Mouse (Mus musculus) lung, embryonic 14.5 days (tissue): ENCODE data around the gene Bax. TPM values are rescaled to one million over a fixed set of nuclear protein-coding genes. Genes with fewer than 3 reads are reported as not detected.

Source experiments
- ATAC-seq: fragments of 200-750 bp; cut with Nextera tagmentation; 2 replicates; pipeline ENCODE4 v1.8.0; 2017; ENCODE audit warnings: mild to moderate bottlenecking, moderate TSS enrichment, moderate library complexity; ENCODE audit not compliant: insufficient read depth
- DNase-seq: peaks from one replicate; pipeline ENCODE4 v3.0.0-alpha.2; 2015
- H3K27ac ChIP-seq: fragments of 300-500 bp; sonication (generic); 2 replicates; pipeline ENCODE4 v1.5.1; 2014; ENCODE audit warnings: low read depth, mild to moderate bottlenecking, moderate library complexity
- H3K27me3 ChIP-seq: fragments of 300-500 bp; sonication (generic); 2 replicates; pipeline ENCODE4 v1.6.1; 2014; ENCODE audit warnings: low read length, control low read depth; ENCODE audit not compliant: insufficient read depth
- H3K36me3 ChIP-seq: fragments of 300-500 bp; sonication (generic); 2 replicates; pipeline ENCODE4 v1.6.1; 2014; ENCODE audit warnings: control low read depth; ENCODE audit not compliant: insufficient read depth
- H3K4me1 ChIP-seq: fragments of 300-500 bp; sonication (generic); 2 replicates; pipeline ENCODE4 v1.6.1; 2014; ENCODE audit warnings: antibody characterized with exemption, control low read depth; ENCODE audit not compliant: insufficient read depth
- H3K4me2 ChIP-seq: fragments of 300-500 bp; sonication (generic); 2 replicates; pipeline ENCODE4 v1.6.1; 2014; ENCODE audit warnings: mild to moderate bottlenecking
- H3K4me3 ChIP-seq: fragments of 300-500 bp; sonication (generic); 2 replicates; pipeline ENCODE4 v1.5.1; 2014; ENCODE audit warnings: low read depth, low read length
- H3K9ac ChIP-seq: fragments of 300-500 bp; sonication (generic); 2 replicates; pipeline ENCODE4 v1.6.1; 2014
- H3K9me3 ChIP-seq: fragments of 300-500 bp; sonication (generic); 2 replicates; pipeline ENCODE4 v1.6.1; 2016; ENCODE audit warnings: low read depth, low read length, control low read depth
- CTCF ChIP-seq: IDR thresholded peaks from 2 replicates; pipeline ENCODE4 v1.5.1; 2016; ENCODE audit warnings: antibody characterized with exemption, low read depth
- WGBS: fragments of 180-500 bp; shearing (Covaris S2); extraction: QIAGEN DNeasy Blood & Tissue Kit; methylation state at CpG from one replicate; pipeline ENCODE4 v1.1.7; 2014; 5-methylcytosine and 5-hydroxymethylcytosine counted together
- polyA plus RNA-seq: library from polyadenylated mRNA; unstranded; fragments of >200 nt; fragmentation: Nextera tagmentation; extraction: Ambion mirVana; gene quantifications from 2 replicates; pipeline ENCODE4 v1.2.1, GENCODE M21; 2014

The Bax gene
- polyA plus RNA-seq, 1 experiment from 2014 or later: 135 TPM

DNA sequence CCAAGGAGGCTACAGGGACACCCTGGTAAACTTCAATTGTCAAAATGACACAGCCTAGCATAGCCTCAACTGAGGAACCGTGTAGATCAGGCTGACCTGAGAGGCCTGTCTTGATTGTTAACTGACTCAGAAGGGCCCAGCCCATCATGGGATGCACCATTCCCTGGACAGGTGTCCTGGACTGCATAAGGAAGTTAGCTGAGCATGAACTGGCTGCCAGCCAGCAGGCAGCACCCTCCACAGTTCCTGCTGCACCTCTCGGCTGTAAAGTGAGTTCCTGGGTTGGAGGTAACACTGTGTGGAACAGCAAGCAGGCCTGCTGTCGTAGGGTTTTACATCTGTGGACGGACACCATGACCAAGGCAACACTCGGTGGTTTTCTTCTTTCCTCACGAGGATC is 40.9 kb upstream of the Bax start:
- H3K36me3 ChIP-seq: peaks cover 27% of the 10 kb centered on the region
- no peaks in the 10 kb centered on the region for H3K27me3 ChIP-seq
- WGBS: 85% methylated on average over 6 of the region's 6 CpGs
- no peak overlapping the region for H3K9ac ChIP-seq
- H3K9me3 ChIP-seq: no peaks in the 10 kb centered on the region
- no peak overlapping the region for H3K27ac ChIP-seq
- H3K4me2 ChIP-seq: no peak overlapping the region
- DNase-seq (no peak), ATAC-seq (no peak)
- H3K4me3 ChIP-seq: no peak overlapping the region
- no peak for TF ChIP-seq CTCF
- no peaks in the 10 kb centered on the region for H3K4me1 ChIP-seq

DNA sequence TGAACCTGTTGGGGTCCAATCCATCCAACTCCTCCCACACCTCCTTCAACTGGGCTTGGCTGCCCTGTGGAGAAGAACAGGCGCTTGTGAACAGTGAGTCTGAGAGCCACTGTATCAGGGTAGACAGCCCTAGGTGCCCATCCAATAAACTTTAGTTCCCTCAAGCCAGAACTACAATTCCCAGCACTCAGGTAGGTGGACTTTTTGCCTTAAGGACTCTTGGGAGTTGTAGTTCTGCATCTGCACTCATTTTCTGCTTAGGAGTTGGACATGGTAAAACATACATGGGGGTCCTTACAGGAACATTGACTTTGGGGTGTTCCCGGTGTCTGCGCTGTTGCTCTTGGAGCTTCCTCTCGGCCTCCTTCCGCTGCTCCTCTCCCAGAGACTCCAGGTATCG is 31.7 kb upstream of the Bax start:
- no peak overlapping the region for H3K27ac ChIP-seq
- no peak for ATAC-seq
- no peaks in the 10 kb centered on the region for H3K9me3 ChIP-seq
- DNase-seq: no peak
- H3K9ac ChIP-seq: no peak overlapping the region
- no peaks in the 10 kb centered on the region for H3K27me3 ChIP-seq
- no peaks in the 10 kb centered on the region for H3K4me1 ChIP-seq
- peaks cover 89% of the 10 kb centered on the region for H3K36me3 ChIP-seq
- no peak overlapping the region for H3K4me3 ChIP-seq
- H3K4me2 ChIP-seq: no peak overlapping the region
- TF ChIP-seq CTCF: no peak
- 95% methylated on average over 6 of the region's 6 CpGs for WGBS

DNA sequence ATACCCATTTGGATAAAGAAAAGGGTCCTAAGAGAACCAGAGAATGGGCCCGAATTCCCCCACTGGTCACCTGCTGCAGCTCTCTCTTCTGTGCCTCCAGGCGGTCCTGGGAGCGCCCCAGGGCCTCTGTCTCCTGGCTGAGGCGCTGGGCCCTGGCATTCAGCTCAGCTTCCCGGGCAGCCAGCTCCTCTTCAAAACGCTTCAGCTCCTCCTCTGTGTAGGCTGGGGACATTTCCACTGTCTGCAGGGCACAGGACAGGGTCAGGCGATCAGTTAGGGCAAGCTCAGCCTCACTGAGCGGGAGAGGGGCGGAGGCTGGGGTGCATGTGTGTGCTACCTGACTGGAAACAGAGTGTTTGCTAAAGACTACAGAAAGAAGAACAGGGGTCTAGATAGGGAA is 27.9 kb upstream of the Bax start:
- no peak overlapping the region for H3K4me3 ChIP-seq
- H3K36me3 ChIP-seq: peaks cover 68% of the 10 kb centered on the region
- DNase-seq (no peak), ATAC-seq (no peak)
- no peak overlapping the region for H3K4me2 ChIP-seq
- H3K9ac ChIP-seq: no peak overlapping the region
- TF ChIP-seq CTCF: no peak
- H3K9me3 ChIP-seq: no peaks in the 10 kb centered on the region
- H3K4me1 ChIP-seq: no peaks in the 10 kb centered on the region
- WGBS: 80% methylated on average over 9 of the region's 9 CpGs
- no peaks in the 10 kb centered on the region for H3K27me3 ChIP-seq
- H3K27ac ChIP-seq: no peak overlapping the region

DNA sequence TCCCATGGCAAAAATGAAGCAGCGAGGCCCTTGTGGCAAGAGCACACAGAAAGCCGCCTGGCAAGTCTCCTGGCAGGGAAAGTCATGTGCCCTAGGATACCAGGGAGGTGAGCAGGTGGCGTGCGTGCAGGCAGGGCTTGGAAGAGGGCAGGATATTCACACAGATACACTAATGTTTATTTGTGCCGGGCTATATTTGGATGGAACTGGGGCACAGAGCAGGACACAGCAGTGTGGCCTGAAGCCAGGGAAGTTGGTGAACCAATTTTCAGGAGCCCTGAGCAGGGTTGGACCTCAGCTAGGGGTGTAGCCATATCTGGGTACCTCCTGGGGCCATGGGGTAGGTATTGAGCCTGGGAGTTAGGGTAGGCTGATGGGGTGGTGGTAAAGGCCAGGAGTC is 26.3 kb upstream of the Bax start:
- no peak for ATAC-seq
- Histone ChIP-seq H3K9ac (no peak overlapping the region), H3K27ac (no peak overlapping the region)

DNA sequence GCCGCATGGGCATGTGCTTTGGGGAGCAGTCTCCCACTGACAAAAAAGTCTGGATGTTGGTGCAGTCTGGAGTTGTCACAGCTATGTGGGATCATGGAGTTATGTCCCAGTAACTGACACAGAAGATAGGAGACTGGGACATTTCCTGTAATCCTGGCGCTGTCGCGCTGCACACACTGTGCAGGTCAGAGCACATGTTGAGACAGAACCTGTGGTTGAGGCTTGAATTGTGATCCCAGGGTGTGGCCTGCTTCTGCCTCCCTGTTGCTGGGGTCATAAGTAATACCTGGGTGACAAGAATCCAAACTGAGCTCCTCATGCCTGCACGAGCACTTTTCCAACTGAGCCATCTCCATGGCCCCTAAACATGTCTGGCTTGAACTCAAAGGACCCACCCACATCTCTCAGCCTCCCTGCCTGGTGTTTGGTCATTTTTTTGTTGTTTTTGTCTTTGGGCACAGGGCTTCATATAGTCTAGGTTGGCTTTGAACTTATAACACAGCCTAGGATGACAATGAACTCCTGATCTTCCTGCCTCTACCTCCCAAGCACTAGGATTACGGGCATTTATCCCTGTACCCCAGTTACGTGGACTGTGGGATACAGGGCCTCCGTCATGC is 25.6 kb upstream of the Bax start:
- H3K4me1 ChIP-seq: no peaks in the 10 kb centered on the region
- no peak overlapping the region for H3K4me3 ChIP-seq
- no peak for TF ChIP-seq CTCF
- H3K4me2 ChIP-seq: no peak overlapping the region
- no peak overlapping the region for H3K9ac ChIP-seq
- no peaks in the 10 kb centered on the region for H3K27me3 ChIP-seq
- WGBS: 96% methylated on average over 8 of the region's 8 CpGs
- H3K27ac ChIP-seq: no peak overlapping the region
- peaks cover 46% of the 10 kb centered on the region for H3K36me3 ChIP-seq
- H3K9me3 ChIP-seq: no peaks in the 10 kb centered on the region
- ATAC-seq (no peak), DNase-seq (no peak)

More for the DNA sequence above, 26.3 kb upstream of the Bax start:
- no peak for DNase-seq
- Histone ChIP-seq H3K4me2 (no peak overlapping the region), H3K36me3 (peaks cover 52% of the 10 kb centered on the region), H3K4me3 (no peak overlapping the region), H3K27me3 (no peaks in the 10 kb centered on the region), H3K4me1 (no peaks in the 10 kb centered on the region), H3K9me3 (no peaks in the 10 kb centered on the region)
- TF ChIP-seq CTCF: no peak
- 84% methylated on average over 5 of the region's 5 CpGs for WGBS

DNA sequence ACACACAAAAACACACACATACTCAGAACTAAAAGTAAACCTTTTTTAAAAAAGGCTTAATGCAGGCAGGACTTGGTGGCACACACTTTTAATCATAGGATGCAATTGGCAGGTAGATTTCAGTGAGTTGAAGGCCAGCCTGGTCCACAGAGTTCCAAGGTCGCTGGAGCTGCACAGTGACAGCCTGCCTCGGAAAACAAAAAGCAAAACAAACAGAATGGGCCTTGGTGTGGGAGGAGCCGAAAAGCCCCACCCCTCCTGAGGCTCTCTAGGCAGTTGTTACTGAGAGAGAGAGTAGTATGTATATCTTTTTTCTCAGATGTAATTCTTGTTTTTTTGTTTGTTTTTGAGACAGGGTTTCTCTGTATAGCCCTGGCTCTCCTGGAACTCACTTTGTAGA is 24.6 kb upstream of the Bax start:
- no peak for TF ChIP-seq CTCF
- no peak overlapping the region for H3K4me3 ChIP-seq
- no peaks in the 10 kb centered on the region for H3K27me3 ChIP-seq
- peaks cover 36% of the 10 kb centered on the region for H3K36me3 ChIP-seq
- no peak; the same call in 1 of the 2 replicates for ATAC-seq
- peak overlapping the region; percentile 37 for H3K4me2 ChIP-seq
- no peak overlapping the region for H3K27ac ChIP-seq
- no peak overlapping the region for H3K9ac ChIP-seq
- H3K4me1 ChIP-seq: no peaks in the 10 kb centered on the region
- no peaks in the 10 kb centered on the region for H3K9me3 ChIP-seq
- DNase-seq: no peak
- 14% methylated on average over 3 of the region's 3 CpGs for WGBS

DNA sequence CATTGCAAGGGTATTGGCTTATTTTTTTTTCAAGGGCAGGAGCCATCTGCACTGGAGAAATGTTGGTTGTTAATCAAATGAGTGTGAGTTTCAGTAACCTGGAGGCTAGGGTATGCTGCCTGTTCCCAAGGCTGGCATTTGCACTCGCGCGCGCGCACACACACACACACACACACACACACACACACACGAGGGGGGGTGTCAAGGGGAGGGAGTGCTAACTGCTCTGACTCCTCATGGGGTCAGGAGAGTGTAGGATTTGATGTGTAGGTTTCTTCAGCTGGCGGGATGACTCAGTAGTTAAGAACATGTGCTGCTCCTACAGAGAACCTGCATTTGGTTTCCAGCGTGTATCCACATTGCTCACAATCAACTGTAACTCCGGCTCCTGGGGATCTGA is 24.1 kb upstream of the Bax start:
- Histone ChIP-seq H3K27me3 (no peaks in the 10 kb centered on the region), H3K4me2 (peak overlapping the region; percentile 37), H3K27ac (no peak overlapping the region), H3K4me3 (no peak overlapping the region), H3K36me3 (peaks cover 31% of the 10 kb centered on the region), H3K9me3 (no peaks in the 10 kb centered on the region), H3K4me1 (no peaks in the 10 kb centered on the region), H3K9ac (no peak overlapping the region)
- TF ChIP-seq CTCF: no peak
- 28% methylated on average over 9 of the region's 9 CpGs for WGBS
- no peak for ATAC-seq
- no peak for DNase-seq

DNA sequence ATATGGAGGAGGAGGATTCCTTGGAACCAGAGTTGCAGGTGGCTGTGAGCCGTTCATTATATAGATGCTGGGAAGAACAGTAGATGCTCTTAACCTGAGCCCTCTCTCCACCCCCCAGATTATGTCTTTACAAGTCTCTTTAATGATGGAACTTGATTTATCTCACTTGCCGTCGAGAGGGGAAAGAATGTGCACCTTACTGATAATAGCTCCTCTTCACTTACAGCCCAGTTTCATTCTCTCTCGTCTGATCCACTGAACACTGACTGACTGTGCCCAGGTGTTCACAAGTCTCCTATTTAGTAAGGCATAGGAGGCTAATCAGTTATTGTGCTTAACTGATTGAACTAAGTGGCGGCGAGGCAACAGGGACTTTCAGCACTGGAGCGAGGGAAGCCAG is 22.9 kb upstream of the Bax start:
- ATAC-seq (no peak), DNase-seq (no peak)
- TF ChIP-seq CTCF: no peak
- Histone ChIP-seq H3K27ac (no peak overlapping the region), H3K4me3 (no peak overlapping the region), H3K9me3 (no peaks in the 10 kb centered on the region), H3K9ac (no peak overlapping the region), H3K4me2 (no peak overlapping the region), H3K27me3 (no peaks in the 10 kb centered on the region), H3K36me3 (peaks cover 19% of the 10 kb centered on the region), H3K4me1 (no peaks in the 10 kb centered on the region)
- WGBS: 64% methylated on average over 7 of the region's 7 CpGs
